Mouse (Mus musculus) adrenal gland, adult 2 months (tissue): Measurements from ENCODE around the gene Ebpl. TPM values are rescaled to one million over a fixed set of nuclear protein-coding genes. Genes with fewer than 3 reads are reported as not detected.

ENCODE experiments used
- DNase-seq: peaks from one replicate; pipeline ENCODE4 v3.0.0; 2021
- long read RNA-seq: library from polyadenylated mRNA; stranded (forward); transcript quantifications from one replicate; pipeline ENCODE4 v2.0.0, GENCODE M21; 2021
- polyA plus RNA-seq: library from polyadenylated mRNA; depleted of rRNA; stranded (reverse); fragments of >200 nt; gene quantifications from 2 replicates; pipeline ENCODE4 v1.2.3, GENCODE M21; 2012; rRNA removed
- total RNA-seq, 2 experiments: library from RNA; stranded (reverse); gene quantifications; 2 replicates each; pipeline ENCODE4 v1.2.3; 2021

The Ebpl gene
- total RNA-seq = 1 to 10 TPM; 2.6 to 3.9 TPM
- polyA plus RNA-seq = 2.2 and 2.3 TPM in 2 replicates
- long read RNA-seq, full-length matches to known transcripts = 20 of 20 reads
- long read RNA-seq, partial matches to known transcripts = 0 of 20 reads
- long read RNA-seq, other reads (novel, unspliced or antisense) = 0 of 20 reads

GRCm38 (mm10) chr14:61360131-61360980 is at the start of gene Ebpl:
Gene Ebpl, minus strand, starts transcription at chr14:61360439.
- peak; percentile 97 for DNase-seq

GRCm38 (mm10) chr14:61410020-61410419 is 49.8 kb upstream of the Ebpl start:
- no peak for DNase-seq

- no peak for DNase-seq
These were observed 46.8 kb upstream of the Ebpl start for GRCm38 (mm10) chr14:61407055-61407454.

GRCm38 (mm10) chr14:61405761-61406160 is 45.5 kb upstream of the Ebpl start:
- no peak for DNase-seq

GRCm38 (mm10) chr14:61404941-61405340 is 44.7 kb upstream of the Ebpl start:
- no peak for DNase-seq

- DNase-seq = no peak
These were observed 34.5 kb upstream of the Ebpl start for GRCm38 (mm10) chr14:61394745-61395144.

- DNase-seq = no peak
These were observed 30.3 kb upstream of the Ebpl start for GRCm38 (mm10) chr14:61390586-61390985.

GRCm38 (mm10) chr14:61367290-61367689 is 7.1 kb upstream of the Ebpl start:
- no peak for DNase-seq

GRCm38 (mm10) chr14:61364656-61365055 is 4.4 kb upstream of the Ebpl start:
- no peak for DNase-seq

GRCm38 (mm10) chr14:61363734-61364133 is 3.5 kb upstream of the Ebpl start:
- DNase-seq = no peak

GRCm38 (mm10) chr14:61362268-61362667 is 2.0 kb upstream of the Ebpl start:
- DNase-seq = no peak

GRCm38 (mm10) chr14:61360981-61361511 is 807 bp upstream of the Ebpl start:
- DNase-seq = no peak

- no peak for DNase-seq
These were observed 5.7 kb downstream of the Ebpl start for GRCm38 (mm10) chr14:61354251-61355235.

- no peak for DNase-seq
These were observed 9.4 kb downstream of the Ebpl start for GRCm38 (mm10) chr14:61350808-61351207.

GRCm38 (mm10) chr14:61349876-61350275 is 10.4 kb downstream of the Ebpl start:
- DNase-seq = no peak

- DNase-seq = no peak
These were observed 13.2 kb downstream of the Ebpl start for GRCm38 (mm10) chr14:61346827-61347698.

- DNase-seq = peak; percentile 62
These were observed 15.6 kb downstream of the Ebpl start for GRCm38 (mm10) chr14:61344590-61344989.

- DNase-seq = no peak
These were observed 20.9 kb downstream of the Ebpl start for GRCm38 (mm10) chr14:61339381-61339780.

GRCm38 (mm10) chr14:61330996-61331561 is 29.2 kb downstream of the Ebpl start:
- DNase-seq = peak; percentile 82

- peak; percentile 78 for DNase-seq
These were observed 29.6 kb downstream of the Ebpl start for GRCm38 (mm10) chr14:61330591-61330990.
